12 mouse cellular contexts compared by ENCODE assay signal in genomic region chr19:5296630-5297029, GRCm38 (mm10). TPM values are rescaled to one million over a fixed set of nuclear protein-coding genes. Genes with fewer than 3 reads are reported as not detected.
DNase-seq lines count a peak whose midpoint lies in the region; ATAC-seq and TF ChIP-seq lines count a peak whose summit lies in the region.
"Had no signal": no experiment of that assay in that cellular context is flagged by ENCODE, and none has a peak within 500 bp of the region (broad histone marks: within the 10 kb centered on the region; RNA-seq: fewer than 3 reads in every experiment).

No protein-coding gene starts in this region.

- H3K4me2 ChIP-seq in hindbrain, embryonic 14.5 days (replicated peaks): peak overlapping the region; percentile 66; the same call in 1 of the 2 replicates
- no peak overlapping the region for H3K4me2 ChIP-seq in hindbrain, embryonic 16.5 days (ENCODE audit: low read length)
- H3K4me2 ChIP-seq in limb, embryonic 13.5 days (replicated peaks): peak overlapping the region; percentile 74

- peaks cover 38% of the 10 kb centered on the region for H3K4me1 ChIP-seq in hindbrain, embryonic 14.5 days (replicated peaks; ENCODE audit: control insufficient read depth, insufficient read depth, low read length)
- peaks cover 32% of the 10 kb centered on the region for H3K4me1 ChIP-seq in hindbrain, embryonic 16.5 days (ENCODE audit: control insufficient read depth, insufficient read depth, low read depth, low read length)
- H3K4me1 ChIP-seq in ES-Bruce4 (ENCODE audit: control insufficient read depth, insufficient read depth, low read length): peaks cover 9% of the 10 kb centered on the region
- peaks cover 43% of the 10 kb centered on the region for H3K4me1 ChIP-seq in limb, embryonic 13.5 days

- ATAC-seq in hindbrain, embryonic 14.5 days (ENCODE audit: low FRiP score): no peak
- ATAC-seq in hindbrain, embryonic 16.5 days: no peak
- ATAC-seq in limb, embryonic 13.5 days (ENCODE audit: low FRiP score, low read depth): no peak
- no peak for ATAC-seq in megakaryocyte-erythroid progenitor cell, adult 5-6 weeks (replicated peaks; ENCODE audit: low FRiP score, low TSS enrichment, poor library complexity, severe bottlenecking)
- ATAC-seq: activated CD4-positive, CD25-positive, alpha-beta regulatory T cell, adult 4 months; lung, postnatal 0 days had no signal

- H3K27me3 ChIP-seq in hindbrain, embryonic 14.5 days (ENCODE audit: control insufficient read depth, insufficient read depth, low read length): no peaks in the 10 kb centered on the region
- no peaks in the 10 kb centered on the region for H3K27me3 ChIP-seq in hindbrain, embryonic 16.5 days (replicated peaks; ENCODE audit: control insufficient read depth, insufficient read depth, low read length)
- no peaks in the 10 kb centered on the region for H3K27me3 ChIP-seq in ES-Bruce4 (ENCODE audit: control insufficient read depth, insufficient read depth, low read length, poor library complexity, severe bottlenecking)
- H3K27me3 ChIP-seq in limb, embryonic 13.5 days: no peaks in the 10 kb centered on the region

- peaks cover 23% of the 10 kb centered on the region for H3K36me3 ChIP-seq in hindbrain, embryonic 14.5 days (replicated peaks; ENCODE audit: control insufficient read depth, insufficient read depth)
- peaks cover 8% of the 10 kb centered on the region for H3K36me3 ChIP-seq in hindbrain, embryonic 16.5 days (ENCODE audit: control insufficient read depth, insufficient read depth, low read length)
- peaks cover 17% of the 10 kb centered on the region for H3K36me3 ChIP-seq in ES-Bruce4 (ENCODE audit: control insufficient read depth, insufficient read depth, low read length, poor library complexity, severe bottlenecking)
- H3K36me3 ChIP-seq in limb, embryonic 13.5 days: peaks cover 25% of the 10 kb centered on the region

- no peak overlapping the region for H3K27ac ChIP-seq in hindbrain, embryonic 14.5 days
- H3K27ac ChIP-seq in hindbrain, embryonic 16.5 days (ENCODE audit: low read depth, low read length): no peak overlapping the region
- no peak overlapping the region for H3K27ac ChIP-seq in ES-Bruce4 (ENCODE audit: insufficient read depth, low read length)
- no peak overlapping the region for H3K27ac ChIP-seq in limb, embryonic 13.5 days

- TF ChIP-seq CTCF in ES-Bruce4 (IDR thresholded peaks at IDR 0.05; ENCODE audit: low read depth, low read length): no peak

- no peak overlapping the region for H3K4me3 ChIP-seq in hindbrain, embryonic 14.5 days (replicated peaks; ENCODE audit: low read length)
- no peak overlapping the region for H3K4me3 ChIP-seq in hindbrain, embryonic 16.5 days (ENCODE audit: low read length)
- H3K4me3 ChIP-seq in ES-Bruce4 (ENCODE audit: low read depth, low read length): no peak overlapping the region
- H3K4me3 ChIP-seq in limb, embryonic 13.5 days: no peak overlapping the region; the same call in 1 of the 2 replicates

- no peak for DNase-seq in hindbrain, embryonic 14.5 days (ENCODE audit: low spot score)
- peak; percentile 25 to 35 for DNase-seq in frontal cortex, postnatal 25 days (ENCODE audit: low spot score in 2 of 2)
- no peak for DNase-seq in thymus, postnatal 25 days
- DNase-seq: spleen, adult 18-20 months had no signal

- TF ChIP-seq POLR2A in ES-Bruce4 (IDR thresholded peaks at IDR 0.05; ENCODE audit: insufficient read depth, low read length): no peak

- TF ChIP-seq EP300 in ES-Bruce4 (IDR thresholded peaks at IDR 0.05; ENCODE audit: insufficient read depth, low read depth, low read length): no peak

- 72% methylated on average over 5 of the region's 5 CpGs for WGBS in hindbrain, embryonic 14.5 days
- 80% methylated on average over 5 of the region's 5 CpGs for WGBS in hindbrain, embryonic 16.5 days
- WGBS in limb, embryonic 13.5 days: 59% methylated on average over 5 of the region's 5 CpGs

- no peak overlapping the region for H3K9ac ChIP-seq in hindbrain, embryonic 14.5 days
- H3K9ac ChIP-seq in hindbrain, embryonic 16.5 days (ENCODE audit: low read depth, low read length): no peak overlapping the region
- H3K9ac ChIP-seq in ES-Bruce4 (ENCODE audit: low read depth, poor library complexity, severe bottlenecking): peak overlapping the region; percentile 76; the same call in 1 of the 2 replicates
- no peak overlapping the region for H3K9ac ChIP-seq in limb, embryonic 13.5 days

- no peaks in the 10 kb centered on the region for H3K9me3 ChIP-seq in hindbrain, embryonic 14.5 days (ENCODE audit: control insufficient read depth, low read length)
- H3K9me3 ChIP-seq in hindbrain, embryonic 16.5 days (ENCODE audit: control insufficient read depth, low read length): no peaks in the 10 kb centered on the region
- H3K9me3 ChIP-seq in ES-Bruce4 (replicated peaks; ENCODE audit: control insufficient read depth, insufficient read depth, low read length, poor library complexity, severe bottlenecking): no peaks in the 10 kb centered on the region
- H3K9me3 ChIP-seq in limb, embryonic 13.5 days: no peaks in the 10 kb centered on the region

RNA-seq across cellular contexts. Expression of gene Sf3b2, which starts 1.4 kb away (rescaled TPM):
- polyA plus RNA-seq in hindbrain, embryonic 14.5 days (2014; fragmentation: Nextera tagmentation; extraction: Ambion mirVana): 299 and 305 TPM in 2 replicates
- 308 and 315 TPM in 2 replicates for polyA plus RNA-seq in hindbrain, embryonic 16.5 days (2015; fragmentation: Nextera tagmentation; extraction: Ambion mirVana)
- polyA plus RNA-seq in ES-Bruce4 (2011; ENCODE audit: insufficient read depth, insufficient read length, low read depth, missing spikeins): 179 and 185 TPM in 2 replicates
- polyA plus RNA-seq in limb, embryonic 13.5 days (2015; fragmentation: Nextera tagmentation; extraction: Ambion mirVana): 393 and 399 TPM in 2 replicates
- total RNA-seq in megakaryocyte-erythroid progenitor cell, adult 5-6 weeks (2014; fragmentation: Nextera tagmentation): 181 and 235 TPM in 2 replicates
- 274 and 277 TPM in 2 replicates for total RNA-seq in megakaryocyte-erythroid progenitor cell, adult 5-6 weeks (2017)

RNA-seq across cellular contexts. Expression of gene Gal3st3, which starts 1.5 kb away (rescaled TPM):
- 34.2 and 39.8 TPM in 2 replicates for polyA plus RNA-seq in hindbrain, embryonic 14.5 days (2014; fragmentation: Nextera tagmentation; extraction: Ambion mirVana)
- 42.3 and 48.3 TPM in 2 replicates for polyA plus RNA-seq in hindbrain, embryonic 16.5 days (2015; fragmentation: Nextera tagmentation; extraction: Ambion mirVana)
- polyA plus RNA-seq in ES-Bruce4 (2011; ENCODE audit: insufficient read depth, insufficient read length, low read depth, missing spikeins): 2.5 and 2.9 TPM in 2 replicates
- polyA plus RNA-seq in limb, embryonic 13.5 days (2015; fragmentation: Nextera tagmentation; extraction: Ambion mirVana): 9.3 and 9.7 TPM in 2 replicates
- total RNA-seq in megakaryocyte-erythroid progenitor cell, adult 5-6 weeks (2014; fragmentation: Nextera tagmentation): not detected in 2 replicates
- total RNA-seq in megakaryocyte-erythroid progenitor cell, adult 5-6 weeks (2017): not detected in 2 replicates

RNA-seq across cellular contexts. Expression of gene Pacs1, which starts 23.7 kb away (rescaled TPM):
- 54.3 and 59.7 TPM in 2 replicates for polyA plus RNA-seq in hindbrain, embryonic 14.5 days (2014; fragmentation: Nextera tagmentation; extraction: Ambion mirVana)
- 47.6 and 56.9 TPM in 2 replicates for polyA plus RNA-seq in hindbrain, embryonic 16.5 days (2015; fragmentation: Nextera tagmentation; extraction: Ambion mirVana)
- polyA plus RNA-seq in ES-Bruce4 (2011; ENCODE audit: insufficient read depth, insufficient read length, low read depth, missing spikeins): 18.3 and 22.0 TPM in 2 replicates
- polyA plus RNA-seq in limb, embryonic 13.5 days (2015; fragmentation: Nextera tagmentation; extraction: Ambion mirVana): 26.7 and 28.9 TPM in 2 replicates
- total RNA-seq in megakaryocyte-erythroid progenitor cell, adult 5-6 weeks (2014; fragmentation: Nextera tagmentation): 44.9 and 52.2 TPM in 2 replicates
- 10.1 and 12.4 TPM in 2 replicates for total RNA-seq in megakaryocyte-erythroid progenitor cell, adult 5-6 weeks (2017)

RNA-seq across cellular contexts. Expression of gene Catsper1, which starts 38.9 kb away (rescaled TPM):
- polyA plus RNA-seq in hindbrain, embryonic 14.5 days (2014; fragmentation: Nextera tagmentation; extraction: Ambion mirVana): not detected in 2 replicates
- not detected in 2 replicates for polyA plus RNA-seq in hindbrain, embryonic 16.5 days (2015; fragmentation: Nextera tagmentation; extraction: Ambion mirVana)
- polyA plus RNA-seq in ES-Bruce4 (2011; ENCODE audit: insufficient read depth, insufficient read length, low read depth, missing spikeins): not detected in 2 replicates
- not detected in 2 replicates for polyA plus RNA-seq in limb, embryonic 13.5 days (2015; fragmentation: Nextera tagmentation; extraction: Ambion mirVana)
- not detected in 2 replicates for total RNA-seq in megakaryocyte-erythroid progenitor cell, adult 5-6 weeks (2014; fragmentation: Nextera tagmentation)
- total RNA-seq in megakaryocyte-erythroid progenitor cell, adult 5-6 weeks (2017): not detected in 2 replicates
- total RNA-seq: heart, adult 8-10 months had no signal
- polyA plus RNA-seq: activated CD4-positive, CD25-positive, alpha-beta regulatory T cell, adult 4 months; kidney, embryonic 16.5 days; lung, postnatal 0 days had no signal

RNA-seq across cellular contexts. Expression of gene Cst6, which starts 52.7 kb away (rescaled TPM):
- polyA plus RNA-seq in hindbrain, embryonic 14.5 days (2014; fragmentation: Nextera tagmentation; extraction: Ambion mirVana): 11.2 and 12.2 TPM in 2 replicates
- 9.8 and 11.9 TPM in 2 replicates for polyA plus RNA-seq in hindbrain, embryonic 16.5 days (2015; fragmentation: Nextera tagmentation; extraction: Ambion mirVana)
- 0.62 and 1.6 TPM in 2 replicates for polyA plus RNA-seq in ES-Bruce4 (2011; ENCODE audit: insufficient read depth, insufficient read length, low read depth, missing spikeins)
- polyA plus RNA-seq in limb, embryonic 13.5 days (2015; fragmentation: Nextera tagmentation; extraction: Ambion mirVana): 1.2 and 1.9 TPM in 2 replicates
- not detected in 2 replicates for total RNA-seq in megakaryocyte-erythroid progenitor cell, adult 5-6 weeks (2014; fragmentation: Nextera tagmentation)
- not detected in 2 replicates for total RNA-seq in megakaryocyte-erythroid progenitor cell, adult 5-6 weeks (2017)
- polyA plus RNA-seq: kidney, embryonic 16.5 days had no signal

Comparison
In these comparisons a context has a peak if more than half of its experiments do, and no peak if none do; other contexts are left out.
1. DNase-seq: peak in frontal cortex, postnatal 25 days (2 of 2); none in hindbrain, embryonic 14.5 days (single experiment) and thymus, postnatal 25 days (single experiment).